ENCODE assay signal across 8 mouse cellular contexts in genomic region chr2:118730622-118730915, GRCm38 (mm10). TPM values are rescaled to one million over a fixed set of nuclear protein-coding genes. Genes with fewer than 3 reads are reported as not detected.
DNase-seq lines count a peak whose midpoint lies in the region; ATAC-seq and TF ChIP-seq lines count a peak whose summit lies in the region.

No protein-coding gene starts in this region.

- 2% methylated on average over 3 of the region's 3 CpGs for WGBS in heart, embryonic 10.5 days
- 5% methylated on average over 3 of the region's 3 CpGs for WGBS in lung, postnatal 0 days

- TF ChIP-seq POLR2A in brain, embryonic 14.5 days (IDR thresholded peaks at IDR 0.05; ENCODE audit: borderline replicate concordance, extremely low read depth, insufficient read depth, insufficient read length, poor library complexity, severe bottlenecking), result no peak

- H3K27ac ChIP-seq in heart, embryonic 10.5 days, result no peak overlapping the region
- no peak overlapping the region for H3K27ac ChIP-seq in lung, postnatal 0 days (ENCODE audit: low read length)

- H3K4me2 ChIP-seq in lung, postnatal 0 days (replicated peaks; ENCODE audit: low read depth, low read length), result no peak overlapping the region

- no peak overlapping the region for H3K9ac ChIP-seq in lung, postnatal 0 days (replicated peaks; ENCODE audit: low read depth)

- ATAC-seq in lung, postnatal 0 days, result peak; percentile 37
- ATAC-seq in cerebellum, adult (ENCODE audit: insufficient number of reproducible peaks, low FRiP score, low TSS enrichment), result no peak

- no peak for TF ChIP-seq EP300 in lung, postnatal 0 days (IDR thresholded peaks at IDR 0.05)

- peaks cover 36% of the 10 kb centered on the region for H3K4me1 ChIP-seq in heart, embryonic 10.5 days
- peaks cover 12% of the 10 kb centered on the region; the same call in 1 of the 2 replicates for H3K4me1 ChIP-seq in lung, postnatal 0 days (ENCODE audit: insufficient read depth, low read depth, low read length)

- H3K36me3 ChIP-seq in heart, embryonic 10.5 days, result no peaks in the 10 kb centered on the region
- no peaks in the 10 kb centered on the region for H3K36me3 ChIP-seq in lung, postnatal 0 days (ENCODE audit: insufficient read depth, low read length)

- H3K9me3 ChIP-seq in heart, embryonic 10.5 days, result no peaks in the 10 kb centered on the region
- no peaks in the 10 kb centered on the region for H3K9me3 ChIP-seq in lung, postnatal 0 days (ENCODE audit: low read length)

- DNase-seq in 3134 (ENCODE audit: extremely low read depth, insufficient read length, low spot score), result peak; percentile 38
- peak; percentile 47 for DNase-seq in CD4-positive helper T cell, adult 2 months (ENCODE audit: low read depth, low spot score)
- peak; percentile 65 for DNase-seq in brain, embryonic 14.5 days (ENCODE audit: low read depth)
- DNase-seq in heart, embryonic 10.5 days (ENCODE audit: low spot score), result peak; percentile 88
- peak; percentile 82 to 87 for DNase-seq in kidney, postnatal 25 days
- peak; percentile 61 for DNase-seq in lung, postnatal 0 days (ENCODE audit: low spot score)
- peak; percentile 82 for DNase-seq in right cerebral cortex, postnatal 4 days

- H3K27me3 ChIP-seq in heart, embryonic 10.5 days (ENCODE audit: insufficient read depth, poor library complexity, severe bottlenecking), result peaks cover 80% of the 10 kb centered on the region
- no peaks in the 10 kb centered on the region for H3K27me3 ChIP-seq in lung, postnatal 0 days (replicated peaks; ENCODE audit: insufficient read depth, low read length)

- H3K4me3 ChIP-seq in heart, embryonic 10.5 days, result no peak overlapping the region
- H3K4me3 ChIP-seq in lung, postnatal 0 days (ENCODE audit: low read depth, low read length), result no peak overlapping the region

- TF ChIP-seq CTCF in brain, embryonic 14.5 days (IDR thresholded peaks at IDR 0.05; ENCODE audit: borderline replicate concordance, extremely low read depth, insufficient read depth, insufficient read length), result peak; percentile 59
- TF ChIP-seq CTCF in lung, postnatal 0 days (IDR thresholded peaks at IDR 0.05), result peak; percentile 90

RNA-seq across cellular contexts. Expression of gene Plcb2, which starts 2.3 kb away (rescaled TPM):
- 0.95 and 1.1 TPM in 2 replicates for polyA plus RNA-seq in brain, embryonic 14.5 days (2012; rRNA removed)
- 1.4 and 1.6 TPM in 2 replicates for polyA plus RNA-seq in heart, embryonic 10.5 days (2016; fragmentation: Nextera tagmentation; extraction: Ambion mirVana)
- 1.6 TPM in 2 replicates for polyA plus RNA-seq in lung, postnatal 0 days (2015; fragmentation: Nextera tagmentation; extraction: Ambion mirVana)

RNA-seq across cellular contexts. Expression of gene Inafm2, which starts 15.0 kb away (rescaled TPM):
- 11.1 and 11.7 TPM in 2 replicates for polyA plus RNA-seq in brain, embryonic 14.5 days (2012; rRNA removed)
- polyA plus RNA-seq in heart, embryonic 10.5 days (2016; fragmentation: Nextera tagmentation; extraction: Ambion mirVana), result 22.6 and 34.8 TPM in 2 replicates
- 34.5 and 35.9 TPM in 2 replicates for polyA plus RNA-seq in lung, postnatal 0 days (2015; fragmentation: Nextera tagmentation; extraction: Ambion mirVana)

RNA-seq across cellular contexts. Expression of gene Ankrd63, which starts 26.8 kb away (rescaled TPM):
- 0.14 and 0.62 TPM in 2 replicates for polyA plus RNA-seq in brain, embryonic 14.5 days (2012; rRNA removed)
- polyA plus RNA-seq in heart, embryonic 10.5 days (2016; fragmentation: Nextera tagmentation; extraction: Ambion mirVana), result 0.16 and 0.63 TPM in 2 replicates
- 0.02 and 0.05 TPM in 2 replicates for polyA plus RNA-seq in lung, postnatal 0 days (2015; fragmentation: Nextera tagmentation; extraction: Ambion mirVana)

RNA-seq across cellular contexts. Expression of gene Ccdc9b, which starts 31.9 kb away (rescaled TPM):
- polyA plus RNA-seq in brain, embryonic 14.5 days (2012; rRNA removed), result 2.3 TPM in 2 replicates
- polyA plus RNA-seq in heart, embryonic 10.5 days (2016; fragmentation: Nextera tagmentation; extraction: Ambion mirVana), result 0.94 and 1.8 TPM in 2 replicates
- polyA plus RNA-seq in lung, postnatal 0 days (2015; fragmentation: Nextera tagmentation; extraction: Ambion mirVana), result 4.3 and 4.7 TPM in 2 replicates

RNA-seq across cellular contexts. Expression of gene Phgr1, which starts 42.0 kb away (rescaled TPM):
- polyA plus RNA-seq in brain, embryonic 14.5 days (2012; rRNA removed), result 0.16 TPM in 1 of 2 replicates, not detected in the other
- polyA plus RNA-seq in heart, embryonic 10.5 days (2016; fragmentation: Nextera tagmentation; extraction: Ambion mirVana), result not detected in 2 replicates
- 11.9 and 13.6 TPM in 2 replicates for polyA plus RNA-seq in lung, postnatal 0 days (2015; fragmentation: Nextera tagmentation; extraction: Ambion mirVana)

Comparison
In these comparisons a context has a peak if more than half of its experiments do, and no peak if none do; other contexts are left out.
1. DNase-seq: peak in every context shown above with its lines; median percentile 88 in heart, embryonic 10.5 days; 84 in kidney, postnatal 25 days; 82 in right cerebral cortex, postnatal 4 days; 65 in brain, embryonic 14.5 days; 61 in lung, postnatal 0 days; 47 in CD4-positive helper T cell, adult 2 months; 38 in 3134.